Mouse (Mus musculus) layer of hippocampus, adult 11-12 months (tissue): ENCODE measurements around the gene Oaz1.

Experiments
- DNase-seq: peaks from one replicate; pipeline ENCODE4 v3.0.0; 2022; ENCODE audit warnings: low spot score

Gene Oaz1

GRCm38 (mm10) chr10:80826151-80827062 lies at the start of gene Oaz1:
TSS of gene Oaz1 (plus strand) at chr10:80826656.
- peak; percentile 100 for DNase-seq

GRCm38 (mm10) chr10:80777123-80777522 lies 49.3 kb upstream of the Oaz1 start:
- no peak for DNase-seq

GRCm38 (mm10) chr10:80779565-80779964 lies 46.9 kb upstream of the Oaz1 start:
- DNase-seq: no peak

- no peak for DNase-seq
Observed at GRCm38 (mm10) chr10:80784302-80784701, 42.2 kb upstream of the Oaz1 start.

- DNase-seq: no peak
Observed at GRCm38 (mm10) chr10:80784871-80785270, 41.6 kb upstream of the Oaz1 start.

GRCm38 (mm10) chr10:80785963-80786362 lies 40.5 kb upstream of the Oaz1 start:
- no peak for DNase-seq

- no peak for DNase-seq
Observed at GRCm38 (mm10) chr10:80787517-80787916, 38.9 kb upstream of the Oaz1 start.

GRCm38 (mm10) chr10:80790761-80791404 lies 35.6 kb upstream of the Oaz1 start:
- DNase-seq: no peak

GRCm38 (mm10) chr10:80791476-80792174 lies 34.8 kb upstream of the Oaz1 start:
- no peak for DNase-seq

GRCm38 (mm10) chr10:80792175-80793032 lies 34.1 kb upstream of the Oaz1 start:
- no peak for DNase-seq

GRCm38 (mm10) chr10:80793033-80793784 lies 33.2 kb upstream of the Oaz1 start:
- no peak for DNase-seq

GRCm38 (mm10) chr10:80793803-80794202 lies 32.7 kb upstream of the Oaz1 start:
- DNase-seq: no peak

GRCm38 (mm10) chr10:80794750-80795149 lies 31.7 kb upstream of the Oaz1 start:
- DNase-seq: no peak

- no peak for DNase-seq
Observed at GRCm38 (mm10) chr10:80796307-80796848, 30.1 kb upstream of the Oaz1 start.

GRCm38 (mm10) chr10:80797186-80798149 lies 29.0 kb upstream of the Oaz1 start:
- no peak for DNase-seq

GRCm38 (mm10) chr10:80798150-80799006 lies 28.1 kb upstream of the Oaz1 start, which contains the start of the genes Sf3a2 and Plekhj1:
TSS of gene Sf3a2 (plus strand) at chr10:80798198.
TSS of gene Plekhj1 (minus strand) at chr10:80798626.
- DNase-seq: peak; percentile 96

- no peak for DNase-seq
Observed at GRCm38 (mm10) chr10:80799070-80799566, 27.3 kb upstream of the Oaz1 start.
